Mouse (Mus musculus): ENCODE measurements at regions not wholly inside any gene's neighbourhood (a gene's known extent, or its start where the extent isn't known, plus 50 kb on each side); places are given as distances from the start of the nearest gene placed in this dataset.

DNA sequence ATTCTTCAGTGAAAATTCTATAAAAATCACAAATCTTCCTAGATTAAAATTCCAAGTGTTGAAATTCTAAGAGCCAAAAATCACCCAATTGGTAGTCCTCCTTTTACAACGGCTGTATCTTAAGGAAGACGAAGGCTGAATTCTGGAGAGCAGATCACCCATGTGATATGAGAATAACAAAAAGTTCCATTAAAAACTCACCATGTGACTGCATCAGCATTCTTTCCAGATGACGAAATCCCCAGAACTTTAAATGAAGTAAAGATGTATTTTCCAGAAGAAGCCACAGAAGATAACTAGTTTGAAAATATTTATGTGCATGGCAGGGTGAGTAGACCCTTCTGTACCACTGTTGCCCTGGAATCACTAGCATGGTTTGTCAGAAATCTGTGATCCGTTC lies 723.5 kb downstream of the Gm826 start:
- Histone ChIP-seq H3K9ac (replicated peaks; ENCODE audit: low read length) (no peak overlapping the region), H3K4me1 (ENCODE audit: insufficient read depth, low read length) (no peaks in the 10 kb centered on the region), H3K9me3 (ENCODE audit: low read length) (no peaks in the 10 kb centered on the region), H3K4me3 (ENCODE audit: low read length) (no peak overlapping the region), H3K27ac (no peak overlapping the region), H3K27me3 (ENCODE audit: insufficient read depth, low read length) (no peaks in the 10 kb centered on the region), H3K36me3 (ENCODE audit: insufficient read depth, low read length) (no peaks in the 10 kb centered on the region), H3K4me2 (ENCODE audit: low read depth, low read length) (no peak overlapping the region)
- 87% methylated on average over 4 of the region's 4 CpGs for WGBS
- ATAC-seq (no peak), DNase-seq (ENCODE audit: low spot score) (no peak)
- TF ChIP-seq CTCF (IDR thresholded peaks at IDR 0.05; ENCODE audit: low read depth) = no peak

DNA sequence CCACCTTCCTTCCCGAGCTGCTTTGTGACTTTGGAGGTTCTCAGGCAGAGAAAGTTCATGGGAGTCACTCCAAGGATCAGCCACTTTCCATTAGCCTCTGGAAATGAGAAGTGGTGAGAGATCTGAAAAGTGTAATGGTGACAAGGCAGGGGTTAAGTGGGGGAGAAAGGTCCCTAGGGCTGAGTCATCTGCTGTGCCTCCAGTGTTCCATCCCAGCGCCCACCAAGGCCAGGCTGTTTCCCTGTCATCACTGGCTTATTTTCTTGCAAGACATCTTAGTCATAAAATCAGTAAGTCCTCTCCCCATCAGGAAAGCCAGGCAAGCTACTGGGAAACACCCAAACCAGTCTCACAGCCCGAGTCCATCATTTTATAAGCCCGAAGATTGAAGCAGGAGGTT lies 717.3 kb downstream of the Gm826 start:
- no peaks in the 10 kb centered on the region for H3K36me3 ChIP-seq (ENCODE audit: insufficient read depth, low read length)
- H3K9me3 ChIP-seq (ENCODE audit: low read length) = no peaks in the 10 kb centered on the region
- H3K4me3 ChIP-seq (ENCODE audit: low read length) = no peak overlapping the region
- 61% methylated on average over 4 of the region's 4 CpGs for WGBS
- H3K9ac ChIP-seq (replicated peaks; ENCODE audit: low read length) = no peak overlapping the region
- H3K27me3 ChIP-seq (ENCODE audit: insufficient read depth, low read length) = no peaks in the 10 kb centered on the region
- no peak overlapping the region for H3K27ac ChIP-seq
- ATAC-seq (no peak), DNase-seq (ENCODE audit: low spot score) (no peak)
- no peak overlapping the region for H3K4me2 ChIP-seq (ENCODE audit: low read depth, low read length)
- TF ChIP-seq CTCF (IDR thresholded peaks at IDR 0.05; ENCODE audit: low read depth) = no peak
- H3K4me1 ChIP-seq (ENCODE audit: insufficient read depth, low read length) = no peaks in the 10 kb centered on the region

DNA sequence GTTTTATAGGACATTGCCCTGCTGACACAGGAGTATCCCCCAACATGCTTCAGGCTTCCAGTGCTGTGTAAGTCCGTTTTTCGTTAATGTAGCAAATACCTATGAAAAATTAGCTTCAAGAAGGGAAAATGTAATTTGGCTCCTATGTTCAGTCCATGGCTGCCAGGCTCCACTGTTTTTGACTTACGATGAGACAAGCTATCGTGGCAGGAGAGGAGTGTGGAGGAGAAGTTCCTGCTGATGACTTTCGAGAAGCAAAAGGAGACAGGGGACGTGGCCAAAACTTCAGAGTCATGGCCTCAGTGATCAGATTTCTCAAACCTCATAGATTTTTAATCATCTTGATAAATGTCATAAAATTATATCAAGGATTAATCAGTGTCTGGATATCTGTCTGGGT lies 712.7 kb downstream of the Gm826 start:
- Histone ChIP-seq H3K36me3 (ENCODE audit: insufficient read depth, low read length) (no peaks in the 10 kb centered on the region), H3K27me3 (ENCODE audit: insufficient read depth, low read length) (no peaks in the 10 kb centered on the region), H3K9me3 (ENCODE audit: low read length) (no peaks in the 10 kb centered on the region), H3K27ac (no peak overlapping the region), H3K9ac (replicated peaks; ENCODE audit: low read length) (no peak overlapping the region), H3K4me1 (ENCODE audit: insufficient read depth, low read length) (no peaks in the 10 kb centered on the region), H3K4me2 (ENCODE audit: low read depth, low read length) (no peak overlapping the region), H3K4me3 (ENCODE audit: low read length) (no peak overlapping the region)
- ATAC-seq = no peak
- WGBS = 85% methylated on average over 6 of the region's 6 CpGs
- DNase-seq (ENCODE audit: low spot score) = no peak
- no peak for TF ChIP-seq CTCF (IDR thresholded peaks at IDR 0.05; ENCODE audit: low read depth)

DNA sequence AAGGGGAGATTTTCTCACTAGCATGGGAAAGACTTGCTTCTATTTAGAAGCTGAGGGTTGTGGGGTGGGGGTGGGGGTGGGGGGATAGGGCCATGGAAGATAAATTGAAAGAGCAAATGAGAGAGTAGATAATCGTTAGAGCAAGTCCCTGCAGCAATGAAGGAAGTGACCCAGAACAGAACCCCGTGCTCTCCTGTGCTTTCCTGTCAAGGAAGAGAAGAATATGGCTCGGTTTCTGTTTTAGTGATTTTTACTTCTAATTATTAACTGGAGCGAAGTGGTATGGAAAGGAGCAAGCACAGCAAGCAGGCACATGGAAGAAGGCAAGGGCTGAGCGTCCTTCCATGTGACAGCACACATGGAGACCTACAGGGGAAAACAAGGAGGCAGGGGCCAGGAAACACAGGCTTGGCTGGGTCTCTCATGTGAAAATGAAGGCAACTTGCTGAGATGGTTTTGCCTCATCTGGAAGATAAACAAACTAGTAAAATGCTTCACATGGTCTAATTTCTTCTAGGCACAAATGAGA lies 711.8 kb downstream of the Gm826 start:
- no peak overlapping the region for H3K4me3 ChIP-seq (ENCODE audit: low read length)
- H3K27me3 ChIP-seq (ENCODE audit: insufficient read depth, low read length) = no peaks in the 10 kb centered on the region
- H3K9ac ChIP-seq (replicated peaks; ENCODE audit: low read length) = no peak overlapping the region
- H3K4me1 ChIP-seq (ENCODE audit: insufficient read depth, low read length) = no peaks in the 10 kb centered on the region
- H3K4me2 ChIP-seq (ENCODE audit: low read depth, low read length) = no peak overlapping the region
- 40% methylated on average over 5 of the region's 5 CpGs for WGBS
- DNase-seq (ENCODE audit: low spot score) (no peak), ATAC-seq (no peak)
- no peak overlapping the region for H3K27ac ChIP-seq
- no peaks in the 10 kb centered on the region for H3K9me3 ChIP-seq (ENCODE audit: low read length)
- no peak for TF ChIP-seq CTCF (IDR thresholded peaks at IDR 0.05; ENCODE audit: low read depth)
- no peaks in the 10 kb centered on the region for H3K36me3 ChIP-seq (ENCODE audit: insufficient read depth, low read length)

DNA sequence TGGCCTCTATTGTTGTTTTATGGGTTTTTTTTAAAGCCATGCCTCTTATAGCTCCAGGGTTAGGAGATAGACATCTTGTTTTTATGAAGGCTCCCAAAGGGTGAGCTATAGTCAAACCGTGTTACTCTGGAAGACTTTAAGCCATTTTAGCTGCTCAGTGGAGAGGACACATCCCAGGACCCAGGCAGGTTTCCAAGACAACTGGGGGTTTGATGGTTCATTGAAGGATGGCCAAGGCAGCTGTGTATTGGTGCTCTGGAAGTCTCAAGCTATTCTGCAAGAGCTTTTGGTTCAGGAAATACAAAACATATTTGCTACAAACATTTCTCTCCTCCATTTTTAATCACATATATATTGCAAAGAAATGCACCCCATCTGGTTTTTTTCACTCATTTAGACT lies 708.7 kb downstream of the Gm826 start:
- H3K36me3 ChIP-seq (ENCODE audit: insufficient read depth, low read length) = no peaks in the 10 kb centered on the region
- no peak overlapping the region for H3K9ac ChIP-seq (replicated peaks; ENCODE audit: low read length)
- no peak overlapping the region for H3K4me2 ChIP-seq (ENCODE audit: low read depth, low read length)
- no peaks in the 10 kb centered on the region for H3K27me3 ChIP-seq (ENCODE audit: insufficient read depth, low read length)
- DNase-seq (ENCODE audit: low spot score) = no peak
- WGBS = 41% methylated on average over 1 of the region's 1 CpGs
- H3K27ac ChIP-seq = no peak overlapping the region
- H3K4me1 ChIP-seq (ENCODE audit: insufficient read depth, low read length) = no peaks in the 10 kb centered on the region
- H3K9me3 ChIP-seq (ENCODE audit: low read length) = no peaks in the 10 kb centered on the region
- H3K4me3 ChIP-seq (ENCODE audit: low read length) = no peak overlapping the region
- TF ChIP-seq CTCF (IDR thresholded peaks at IDR 0.05; ENCODE audit: low read depth) = no peak
- no peak for ATAC-seq

DNA sequence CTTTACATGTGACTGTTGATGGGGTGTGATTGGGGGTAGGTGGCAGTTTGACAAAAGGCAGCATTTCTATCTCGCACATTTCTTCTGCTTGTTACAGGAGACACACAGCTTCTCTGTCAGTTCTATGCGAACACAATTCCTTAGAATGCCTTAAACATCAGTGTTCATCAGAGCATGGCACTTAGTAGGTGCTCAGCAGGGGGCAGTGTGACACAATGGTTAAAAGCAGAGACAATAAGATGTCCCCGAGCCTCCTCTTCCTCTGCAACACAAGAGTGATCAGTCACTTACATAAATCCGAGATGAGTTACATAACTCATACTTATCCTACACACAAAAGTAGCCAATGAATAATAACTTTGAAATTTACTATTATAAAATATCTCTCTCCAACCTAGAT lies 688.1 kb downstream of the Gm826 start:
- peak; percentile 51 for DNase-seq (ENCODE audit: low spot score)
- ATAC-seq = no peak
- Histone ChIP-seq H3K9ac (replicated peaks; ENCODE audit: low read length) (no peak overlapping the region), H3K9me3 (ENCODE audit: low read length) (no peaks in the 10 kb centered on the region), H3K4me2 (ENCODE audit: low read depth, low read length) (no peak overlapping the region), H3K4me1 (ENCODE audit: insufficient read depth, low read length) (no peaks in the 10 kb centered on the region), H3K4me3 (ENCODE audit: low read length) (no peak overlapping the region), H3K27ac (no peak overlapping the region), H3K27me3 (ENCODE audit: insufficient read depth, low read length) (no peaks in the 10 kb centered on the region), H3K36me3 (ENCODE audit: insufficient read depth, low read length) (no peaks in the 10 kb centered on the region)
- TF ChIP-seq CTCF (IDR thresholded peaks at IDR 0.05; ENCODE audit: low read depth) = peak; percentile 33; the same call in 1 of the 2 replicates
- 44% methylated on average over 4 of the region's 4 CpGs for WGBS

DNA sequence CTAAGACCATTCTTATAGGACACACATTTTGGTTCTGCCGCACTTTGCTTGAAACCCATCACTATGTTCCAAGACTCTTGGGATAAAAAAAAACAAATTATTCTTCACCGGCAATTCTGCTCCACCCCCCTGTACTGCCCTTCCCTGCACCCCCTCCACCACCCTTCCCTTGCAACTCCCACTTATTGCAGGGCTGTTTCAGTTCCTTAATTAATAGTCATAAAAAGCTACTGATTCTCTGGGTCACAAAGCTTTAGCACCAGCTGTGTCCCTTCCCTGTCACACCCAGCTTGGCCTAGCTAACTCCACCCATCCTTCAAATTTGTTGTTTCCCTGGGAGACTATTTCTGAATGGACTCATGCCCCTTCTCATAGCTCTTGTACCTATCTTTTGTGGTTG lies 687.4 kb downstream of the Gm826 start:
- Histone ChIP-seq H3K4me3 (ENCODE audit: low read length) (no peak overlapping the region), H3K27me3 (ENCODE audit: insufficient read depth, low read length) (no peaks in the 10 kb centered on the region), H3K9me3 (ENCODE audit: low read length) (no peaks in the 10 kb centered on the region), H3K4me1 (ENCODE audit: insufficient read depth, low read length) (no peaks in the 10 kb centered on the region), H3K27ac (no peak overlapping the region), H3K4me2 (ENCODE audit: low read depth, low read length) (no peak overlapping the region), H3K36me3 (ENCODE audit: insufficient read depth, low read length) (no peaks in the 10 kb centered on the region), H3K9ac (replicated peaks; ENCODE audit: low read length) (no peak overlapping the region)
- ATAC-seq = no peak
- WGBS = 92% methylated on average over 2 of the region's 2 CpGs
- no peak for TF ChIP-seq CTCF (IDR thresholded peaks at IDR 0.05; ENCODE audit: low read depth)
- DNase-seq (ENCODE audit: low spot score) = no peak
